Mouse (Mus musculus) liver, embryonic 11.5 days (tissue): Measurements from ENCODE around the gene Ptprs. TPM values are rescaled to one million over a fixed set of nuclear protein-coding genes. Genes with fewer than 3 reads are reported as not detected.

ENCODE experiments used
- ATAC-seq: fragments of 200-750 bp; cut with Nextera tagmentation; replicated peaks from 2 replicates; pipeline ENCODE4 v1.8.0; 2017; ENCODE audit warnings: moderate number of reproducible peaks, mild to moderate bottlenecking, moderate TSS enrichment, moderate library complexity; ENCODE audit not compliant: low FRiP score
- DNase-seq: peaks from one replicate; pipeline ENCODE4 v3.0.0-alpha.2; 2017; ENCODE audit warnings: low spot score
- H3K27ac ChIP-seq: fragments of 300-500 bp; sonication (generic); 2 replicates; pipeline ENCODE4 v1.5.1; 2014; ENCODE audit warnings: mild to moderate bottlenecking, low read depth, low read length, control low read depth
- H3K27me3 ChIP-seq: fragments of 300-500 bp; sonication (generic); replicated peaks from 2 replicates; pipeline ENCODE4 v1.6.1; 2014; ENCODE audit warnings: low read length, mixed read lengths; ENCODE audit not compliant: control insufficient read depth, insufficient read depth
- H3K36me3 ChIP-seq: fragments of 300-500 bp; sonication (generic); 2 replicates; pipeline ENCODE4 v1.6.1; 2014; ENCODE audit warnings: mild to moderate bottlenecking, low read length, moderate library complexity, mixed read lengths; ENCODE audit not compliant: control insufficient read depth, insufficient read depth
- H3K4me1 ChIP-seq: fragments of 300-500 bp; sonication (generic); replicated peaks from 2 replicates; pipeline ENCODE4 v1.6.1; 2014; ENCODE audit warnings: low read length, mixed read lengths; ENCODE audit not compliant: control insufficient read depth, insufficient read depth
- H3K4me2 ChIP-seq: fragments of 300-500 bp; sonication (generic); 2 replicates; pipeline ENCODE4 v1.6.1; 2014; ENCODE audit warnings: mild to moderate bottlenecking, control low read depth, moderate library complexity
- H3K4me3 ChIP-seq: fragments of 300-500 bp; sonication (generic); 2 replicates; pipeline ENCODE4 v1.5.1; 2014; ENCODE audit warnings: low read depth, low read length, control low read depth
- H3K9ac ChIP-seq: fragments of 300-500 bp; sonication (generic); 2 replicates; pipeline ENCODE4 v1.6.1; 2014; ENCODE audit warnings: low read depth, low read length, control low read depth
- H3K9me3 ChIP-seq: fragments of 300-500 bp; sonication (generic); 2 replicates; pipeline ENCODE4 v1.6.1; 2016; ENCODE audit warnings: low read length, inconsistent platforms, mixed read lengths; ENCODE audit not compliant: control insufficient read depth
- WGBS: fragments of 180-500 bp; shearing (Covaris S2); extraction: QIAGEN DNeasy Blood & Tissue Kit; methylation state at CpG from one replicate; pipeline ENCODE4 v1.1.7; 2014; 5-methylcytosine and 5-hydroxymethylcytosine counted together
- polyA plus RNA-seq: library from polyadenylated mRNA; unstranded; fragments of >200 nt; fragmentation: Nextera tagmentation; extraction: Ambion mirVana; gene quantifications from 2 replicates; pipeline ENCODE4 v1.2.1, GENCODE M21; 2014

The Ptprs gene
- polyA plus RNA-seq, 1 experiment from 2014 or later = 39.8 TPM

GRCm38 (mm10) chr17:56461771-56462743, 14.2 kb downstream of the Ptprs start:
- Histone ChIP-seq H3K4me1 (peaks cover 17% of the 10 kb centered on the region), H3K9me3 (no peaks in the 10 kb centered on the region), H3K36me3 (0 out of 2 replicates have a peak, but pooled peaks cover 2% of the 10 kb centered on the region), H3K4me2 (peak overlapping the region; percentile 79), H3K4me3 (peak overlapping the region; percentile 58), H3K27ac (peak overlapping the region; percentile 91), H3K9ac (peak overlapping the region; percentile 63), H3K27me3 (no peaks in the 10 kb centered on the region; the same call in 1 of the 2 replicates)
- ATAC-seq (peak; percentile 91), DNase-seq (peak; percentile 98)
- under 1% methylated on average over 77 of the region's 77 CpGs for WGBS

- ATAC-seq (no peak), DNase-seq (no peak)
- H3K4me3 ChIP-seq = peak overlapping the region; percentile 58
- WGBS = 29% methylated on average over 6 of the region's 6 CpGs
- peak overlapping the region; percentile 79 for H3K4me2 ChIP-seq
- no peaks in the 10 kb centered on the region for H3K9me3 ChIP-seq
- no peak overlapping the region; the same call in 1 of the 2 replicates for H3K9ac ChIP-seq
- H3K36me3 ChIP-seq = 0 out of 2 replicates have a peak, but pooled peaks cover 2% of the 10 kb centered on the region
- H3K27me3 ChIP-seq = no peaks in the 10 kb centered on the region; the same call in 1 of the 2 replicates
- no peak overlapping the region for H3K27ac ChIP-seq
- H3K4me1 ChIP-seq = peaks cover 17% of the 10 kb centered on the region
Observed at GRCm38 (mm10) chr17:56460876-56461275, 15.4 kb downstream of the Ptprs start.

GRCm38 (mm10) chr17:56457442-56457841, 18.8 kb downstream of the Ptprs start:
- Histone ChIP-seq H3K9me3 (no peaks in the 10 kb centered on the region), H3K27ac (no peak overlapping the region), H3K4me1 (peaks cover 8% of the 10 kb centered on the region), H3K27me3 (no peaks in the 10 kb centered on the region; the same call in 1 of the 2 replicates), H3K36me3 (peaks cover 13% of the 10 kb centered on the region; the same call in 1 of the 2 replicates), H3K4me2 (no peak overlapping the region), H3K9ac (no peak overlapping the region), H3K4me3 (no peak overlapping the region)
- ATAC-seq (no peak), DNase-seq (no peak)
- 95% methylated on average over 1 of the region's 1 CpGs for WGBS

- Histone ChIP-seq H3K4me3 (no peak overlapping the region), H3K36me3 (peaks cover 22% of the 10 kb centered on the region), H3K27me3 (no peaks in the 10 kb centered on the region; the same call in 1 of the 2 replicates), H3K9ac (no peak overlapping the region), H3K4me2 (no peak overlapping the region), H3K4me1 (peaks cover 8% of the 10 kb centered on the region), H3K27ac (no peak overlapping the region), H3K9me3 (no peaks in the 10 kb centered on the region)
- WGBS = 90% methylated on average over 5 of the region's 5 CpGs
- ATAC-seq = no peak
- no peak for DNase-seq
Observed at GRCm38 (mm10) chr17:56456353-56456752, 19.9 kb downstream of the Ptprs start.

GRCm38 (mm10) chr17:56453689-56454088, 22.6 kb downstream of the Ptprs start:
- no peak overlapping the region for H3K27ac ChIP-seq
- H3K36me3 ChIP-seq = peaks cover 29% of the 10 kb centered on the region
- no peaks in the 10 kb centered on the region for H3K9me3 ChIP-seq
- H3K27me3 ChIP-seq = no peaks in the 10 kb centered on the region; the same call in 1 of the 2 replicates
- no peak overlapping the region for H3K9ac ChIP-seq
- H3K4me1 ChIP-seq = no peaks in the 10 kb centered on the region
- DNase-seq (no peak), ATAC-seq (no peak)
- 88% methylated on average over 4 of the region's 4 CpGs for WGBS
- H3K4me2 ChIP-seq = no peak overlapping the region
- no peak overlapping the region for H3K4me3 ChIP-seq

- H3K27ac ChIP-seq = no peak overlapping the region
- 76% methylated on average over 4 of the region's 4 CpGs for WGBS
Observed at GRCm38 (mm10) chr17:56453251-56453650, 23.0 kb downstream of the Ptprs start.

GRCm38 (mm10) chr17:56447716-56448115, 28.6 kb downstream of the Ptprs start:
- no peak overlapping the region for H3K27ac ChIP-seq
- no peaks in the 10 kb centered on the region for H3K9me3 ChIP-seq
- peaks cover 18% of the 10 kb centered on the region for H3K36me3 ChIP-seq
- H3K4me3 ChIP-seq = no peak overlapping the region
- H3K9ac ChIP-seq = no peak overlapping the region
- no peaks in the 10 kb centered on the region for H3K4me1 ChIP-seq
- 71% methylated on average over 2 of the region's 2 CpGs for WGBS
- no peaks in the 10 kb centered on the region for H3K27me3 ChIP-seq
- DNase-seq = no peak
- H3K4me2 ChIP-seq = no peak overlapping the region
- no peak for ATAC-seq

More at GRCm38 (mm10) chr17:56453251-56453650, 23.0 kb downstream of the Ptprs start:
- H3K27me3 ChIP-seq = no peaks in the 10 kb centered on the region; the same call in 1 of the 2 replicates
- no peak overlapping the region for H3K4me2 ChIP-seq
- H3K9ac ChIP-seq = no peak overlapping the region
- no peaks in the 10 kb centered on the region for H3K9me3 ChIP-seq
- no peak overlapping the region for H3K4me3 ChIP-seq
- DNase-seq = no peak
- H3K36me3 ChIP-seq = peaks cover 29% of the 10 kb centered on the region
- H3K4me1 ChIP-seq = no peaks in the 10 kb centered on the region
- ATAC-seq = no peak

GRCm38 (mm10) chr17:56445397-56445796, 30.9 kb downstream of the Ptprs start:
- no peak for DNase-seq
- no peak overlapping the region for H3K9ac ChIP-seq

More at GRCm38 (mm10) chr17:56445397-56445796, 30.9 kb downstream of the Ptprs start:
- no peak overlapping the region for H3K27ac ChIP-seq
- H3K4me2 ChIP-seq = no peak overlapping the region
- no peaks in the 10 kb centered on the region for H3K27me3 ChIP-seq
- H3K9me3 ChIP-seq = no peaks in the 10 kb centered on the region
- H3K4me3 ChIP-seq = no peak overlapping the region
- H3K36me3 ChIP-seq = peaks cover 8% of the 10 kb centered on the region; the same call in 1 of the 2 replicates
- no peak for ATAC-seq
- no peaks in the 10 kb centered on the region for H3K4me1 ChIP-seq
- 84% methylated on average over 14 of the region's 14 CpGs for WGBS
